Mouse (Mus musculus): ENCODE results near the gene 2200002J24Rik. TPM values are rescaled to one million over a fixed set of nuclear protein-coding genes. Genes with fewer than 3 reads are reported as not detected.

Gene 2200002J24Rik
- polyA plus RNA-seq, 1 experiment from 2014 or later = 2.5 TPM

DNA sequence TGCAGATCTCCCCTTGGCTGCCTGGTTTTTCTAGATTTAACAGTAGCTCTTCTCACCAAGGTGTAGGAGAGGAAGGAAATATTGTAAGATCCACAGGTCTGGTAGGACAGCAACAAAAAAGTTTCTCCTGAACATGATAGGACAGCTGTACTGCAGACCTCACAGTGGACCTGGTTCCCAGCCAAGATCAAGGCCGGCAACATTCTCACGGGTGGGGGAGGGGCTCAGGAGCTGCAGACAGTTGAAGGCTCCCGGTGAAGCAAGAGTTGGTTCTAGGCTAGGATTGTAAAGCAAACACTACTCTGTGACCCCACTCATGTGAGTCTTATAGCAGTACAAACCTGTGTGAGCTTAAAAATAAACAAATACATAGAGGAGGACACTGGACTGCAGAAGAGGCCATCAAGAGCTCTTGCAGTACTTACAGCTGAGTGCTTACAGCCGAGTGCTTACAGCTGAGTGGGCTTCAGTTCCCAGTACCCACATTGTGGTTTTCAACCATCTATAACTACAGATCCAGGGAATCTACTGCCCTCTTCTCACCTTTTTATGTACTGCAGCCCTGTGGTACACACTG is 45.4 kb downstream of the 2200002J24Rik start:
- no peak for TF ChIP-seq CTCF (IDR thresholded peaks at IDR 0.05; ENCODE audit: low read depth)
- no peak overlapping the region for H3K4me2 ChIP-seq (ENCODE audit: low read length)
- DNase-seq (ENCODE audit: low spot score) = no peak

DNA sequence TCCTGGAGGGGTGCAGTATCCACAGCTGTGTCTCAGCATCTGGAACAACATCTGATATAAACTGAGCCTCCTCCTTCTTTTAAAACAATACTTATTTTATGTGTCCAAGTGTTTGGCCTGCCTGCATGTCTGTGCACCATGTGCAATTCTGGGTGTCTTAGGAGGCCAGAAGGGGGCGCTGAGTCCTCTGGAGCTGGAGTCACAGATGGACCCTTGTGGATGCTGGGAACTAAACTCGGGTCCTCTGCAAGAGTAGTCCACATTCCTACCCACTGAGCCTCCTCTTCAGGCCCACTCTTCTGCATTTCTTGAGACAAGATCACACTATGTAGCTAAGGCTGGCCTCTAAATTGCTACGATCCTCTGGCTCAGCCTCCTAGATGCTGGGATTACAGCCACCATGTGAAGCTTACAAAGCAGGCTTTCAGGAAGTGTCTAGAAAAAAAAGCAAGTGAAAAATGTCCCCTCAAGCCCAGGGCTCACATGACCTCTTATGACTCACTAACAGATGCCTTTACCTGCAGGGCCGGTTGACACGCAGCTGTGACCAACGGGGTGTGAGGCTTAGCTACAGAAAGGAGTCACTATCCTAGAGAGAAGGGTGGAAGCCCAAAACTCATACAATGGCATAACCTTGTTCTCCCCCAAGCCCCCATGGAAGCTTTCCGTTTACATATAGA is 48.9 kb downstream of the 2200002J24Rik start:
- Histone ChIP-seq H3K4me1 (replicated peaks; ENCODE audit: insufficient read depth, low read length) (0 out of 2 replicates have a peak, but pooled peaks cover 4% of the 10 kb centered on the region), H3K4me3 (replicated peaks; ENCODE audit: low read depth, low read length) (no peak overlapping the region), H3K4me2 (ENCODE audit: low read length) (no peak overlapping the region), H3K27me3 (ENCODE audit: insufficient read depth, low read length) (no peaks in the 10 kb centered on the region), H3K9me3 (replicated peaks; ENCODE audit: low read length) (no peaks in the 10 kb centered on the region), H3K9ac (ENCODE audit: low read depth, low read length) (no peak overlapping the region), H3K27ac (no peak overlapping the region), H3K36me3 (ENCODE audit: insufficient read depth, low read length) (no peaks in the 10 kb centered on the region)
- ATAC-seq (replicated peaks; ENCODE audit: low FRiP score, low read depth) (no peak), DNase-seq (ENCODE audit: low spot score) (no peak)
- TF ChIP-seq CTCF (IDR thresholded peaks at IDR 0.05; ENCODE audit: low read depth) = 0 out of 2 replicates have a peak, but pooled peaks have one; percentile 18
- WGBS = 80% methylated on average over 7 of the region's 7 CpGs

More for the DNA sequence above, 45.4 kb downstream of the 2200002J24Rik start:
- Histone ChIP-seq H3K9ac (ENCODE audit: low read depth, low read length) (no peak overlapping the region), H3K9me3 (replicated peaks; ENCODE audit: low read length) (no peaks in the 10 kb centered on the region), H3K4me1 (replicated peaks; ENCODE audit: insufficient read depth, low read length) (no peaks in the 10 kb centered on the region), H3K27ac (no peak overlapping the region), H3K27me3 (ENCODE audit: insufficient read depth, low read length) (no peaks in the 10 kb centered on the region), H3K36me3 (ENCODE audit: insufficient read depth, low read length) (no peaks in the 10 kb centered on the region), H3K4me3 (replicated peaks; ENCODE audit: low read depth, low read length) (no peak overlapping the region)
- 27% methylated on average over 4 of the region's 4 CpGs for WGBS
- no peak for ATAC-seq (replicated peaks; ENCODE audit: low FRiP score, low read depth)

Other genes starting within 250 kb of the 2200002J24Rik start
- 0.65 and 1.5 TPM in 2 replicates for gene Kirrel2, start 241.2 kb upstream of the 2200002J24Rik start, polyA plus RNA-seq (2015; fragmentation: Nextera tagmentation; extraction: Ambion mirVana)
- 3.8 and 4.3 TPM in 2 replicates for gene Nphs1, start 240.6 kb upstream of the 2200002J24Rik start, polyA plus RNA-seq (2015; fragmentation: Nextera tagmentation; extraction: Ambion mirVana)
- 22.9 and 34.1 TPM in 2 replicates for gene Prodh2, start 205.3 kb upstream of the 2200002J24Rik start, polyA plus RNA-seq (2015; fragmentation: Nextera tagmentation; extraction: Ambion mirVana)
- gene Arhgap33, start 163.9 kb upstream of the 2200002J24Rik start, polyA plus RNA-seq (2015; fragmentation: Nextera tagmentation; extraction: Ambion mirVana) = 4.2 TPM in 2 replicates
- gene Hspb6, start 146.7 kb upstream of the 2200002J24Rik start, polyA plus RNA-seq (2015; fragmentation: Nextera tagmentation; extraction: Ambion mirVana) = 15.8 and 17.7 TPM in 2 replicates
- gene Proser3, start 146.6 kb upstream of the 2200002J24Rik start, polyA plus RNA-seq (2015; fragmentation: Nextera tagmentation; extraction: Ambion mirVana) = 5.2 and 5.6 TPM in 2 replicates
- gene Lin37, start 139.1 kb upstream of the 2200002J24Rik start, polyA plus RNA-seq (2015; fragmentation: Nextera tagmentation; extraction: Ambion mirVana) = 37.6 and 40.8 TPM in 2 replicates
- gene U2af1l4, start 135.6 kb upstream of the 2200002J24Rik start, polyA plus RNA-seq (2015; fragmentation: Nextera tagmentation; extraction: Ambion mirVana) = 100 and 102 TPM in 2 replicates
- gene Gm49396, start 135.6 kb upstream of the 2200002J24Rik start, polyA plus RNA-seq (2015; fragmentation: Nextera tagmentation; extraction: Ambion mirVana) = 5.0 and 7.7 TPM in 2 replicates
- 190 TPM in 2 replicates for gene Psenen, start 135.3 kb upstream of the 2200002J24Rik start, polyA plus RNA-seq (2015; fragmentation: Nextera tagmentation; extraction: Ambion mirVana)
- 2.4 and 2.5 TPM in 2 replicates for gene Igflr1, start 133.5 kb upstream of the 2200002J24Rik start, polyA plus RNA-seq (2015; fragmentation: Nextera tagmentation; extraction: Ambion mirVana)
- gene Kmt2b, start 110.2 kb upstream of the 2200002J24Rik start, polyA plus RNA-seq (2015; fragmentation: Nextera tagmentation; extraction: Ambion mirVana) = 4.9 and 5.9 TPM in 2 replicates
- 0.92 and 1.6 TPM in 2 replicates for gene Zbtb32, start 100.0 kb upstream of the 2200002J24Rik start, polyA plus RNA-seq (2015; fragmentation: Nextera tagmentation; extraction: Ambion mirVana)
- gene Upk1a, start 86.1 kb upstream of the 2200002J24Rik start, polyA plus RNA-seq (2015; fragmentation: Nextera tagmentation; extraction: Ambion mirVana) = 35.5 and 48.6 TPM in 2 replicates
- 1,603 and 1,723 TPM in 2 replicates for gene Cox6b1, start 72.8 kb upstream of the 2200002J24Rik start, polyA plus RNA-seq (2015; fragmentation: Nextera tagmentation; extraction: Ambion mirVana)
- not detected in 2 replicates for gene Etv2, start 63.1 kb upstream of the 2200002J24Rik start, polyA plus RNA-seq (2015; fragmentation: Nextera tagmentation; extraction: Ambion mirVana)
- gene Rbm42, start 48.6 kb upstream of the 2200002J24Rik start, polyA plus RNA-seq (2015; fragmentation: Nextera tagmentation; extraction: Ambion mirVana) = 110 and 112 TPM in 2 replicates
- gene Haus5, start 33.9 kb upstream of the 2200002J24Rik start, polyA plus RNA-seq (2015; fragmentation: Nextera tagmentation; extraction: Ambion mirVana) = 25.2 and 28.8 TPM in 2 replicates
- gene Pmis2, start 27.3 kb upstream of the 2200002J24Rik start, polyA plus RNA-seq (2015; fragmentation: Nextera tagmentation; extraction: Ambion mirVana) = not detected in 2 replicates
- 4.6 and 5.0 TPM in 2 replicates for gene Atp4a, start 13.3 kb downstream of the 2200002J24Rik start, polyA plus RNA-seq (2015; fragmentation: Nextera tagmentation; extraction: Ambion mirVana)
- gene Tmem147, start 30.6 kb downstream of the 2200002J24Rik start, polyA plus RNA-seq (2015; fragmentation: Nextera tagmentation; extraction: Ambion mirVana) = 320 and 325 TPM in 2 replicates
- gene Gapdhs, start 44.8 kb downstream of the 2200002J24Rik start, polyA plus RNA-seq (2015; fragmentation: Nextera tagmentation; extraction: Ambion mirVana) = 0.15 and 0.32 TPM in 2 replicates
- gene Sbsn, start 52.5 kb downstream of the 2200002J24Rik start, polyA plus RNA-seq (2015; fragmentation: Nextera tagmentation; extraction: Ambion mirVana) = 2.4 and 2.5 TPM in 2 replicates
- 1.7 and 2.7 TPM in 2 replicates for gene Dmkn, start 64.8 kb downstream of the 2200002J24Rik start, polyA plus RNA-seq (2015; fragmentation: Nextera tagmentation; extraction: Ambion mirVana)
- 1.4 and 3.4 TPM in 2 replicates for gene Krtdap, start 89.0 kb downstream of the 2200002J24Rik start, polyA plus RNA-seq (2015; fragmentation: Nextera tagmentation; extraction: Ambion mirVana)
- gene Ffar2, start 124.8 kb downstream of the 2200002J24Rik start, polyA plus RNA-seq (2015; fragmentation: Nextera tagmentation; extraction: Ambion mirVana) = 0.06 and 0.16 TPM in 2 replicates
- 0.20 TPM in 1 of 2 replicates, not detected in the other for gene Ffar3, start 157.3 kb downstream of the 2200002J24Rik start, polyA plus RNA-seq (2015; fragmentation: Nextera tagmentation; extraction: Ambion mirVana)
- gene Ffar1, start 162.6 kb downstream of the 2200002J24Rik start, polyA plus RNA-seq (2015; fragmentation: Nextera tagmentation; extraction: Ambion mirVana) = 0.03 TPM in 1 of 2 replicates, not detected in the other
- gene Cd22, start 181.4 kb downstream of the 2200002J24Rik start, polyA plus RNA-seq (2015; fragmentation: Nextera tagmentation; extraction: Ambion mirVana) = 0.20 and 0.45 TPM in 2 replicates
- gene Mag, start 215.9 kb downstream of the 2200002J24Rik start, polyA plus RNA-seq (2015; fragmentation: Nextera tagmentation; extraction: Ambion mirVana) = 0.79 and 0.91 TPM in 2 replicates
- gene Hamp2, start 225.8 kb downstream of the 2200002J24Rik start, polyA plus RNA-seq (2015; fragmentation: Nextera tagmentation; extraction: Ambion mirVana) = not detected in 2 replicates
- not detected in 2 replicates for gene Hamp, start 245.1 kb downstream of the 2200002J24Rik start, polyA plus RNA-seq (2015; fragmentation: Nextera tagmentation; extraction: Ambion mirVana)